Mouse (Mus musculus) yolk sac, embryonic 10.5 days (tissue): ENCODE data around the gene Hdgfl3.
"Not testable (repeated sequence)": the region's sequence is repeated elsewhere in the genome, so short reads cannot be mapped to it uniquely, and the experiment has no call there.

Experiments used
- DNase-seq: peaks from one replicate; pipeline ENCODE4 v3.0.0-alpha.2; 2017; ENCODE audit warnings: low spot score

Gene Hdgfl3

DNA sequence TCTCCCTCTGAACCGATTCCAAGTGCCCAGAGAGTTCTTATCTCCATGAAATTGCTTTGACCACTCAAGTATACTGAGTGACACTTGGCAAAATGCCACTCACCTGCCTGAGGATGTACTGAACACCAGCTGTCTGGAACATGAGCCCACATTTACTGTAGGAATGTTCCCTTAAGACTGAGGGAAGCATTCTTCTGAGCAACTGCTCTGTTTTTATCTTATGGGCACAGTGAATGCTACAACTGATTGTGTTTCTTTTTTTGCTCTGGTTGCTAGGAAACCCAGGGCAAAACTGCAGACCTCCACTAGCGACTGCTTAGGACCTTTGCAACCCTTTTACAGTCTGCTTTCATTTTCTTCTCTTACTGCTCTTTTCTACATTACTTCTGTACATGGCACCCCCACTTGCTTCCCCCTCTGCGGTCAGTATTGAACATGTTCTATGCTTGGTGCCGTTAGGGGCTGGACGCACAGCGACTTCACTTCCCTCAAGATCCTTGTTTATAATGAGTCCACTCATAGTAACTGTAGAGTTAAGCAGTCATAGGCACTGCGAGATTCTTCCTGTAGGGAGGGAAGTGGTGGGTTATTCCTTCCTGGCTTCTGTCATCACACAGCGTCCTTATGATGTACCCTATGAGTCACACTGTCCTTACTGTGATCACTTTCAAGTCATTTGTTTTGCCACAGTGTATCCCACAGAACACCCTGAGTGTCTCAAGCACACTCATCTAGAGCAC lies 79.5 kb downstream of the Hdgfl3 start:
- DNase-seq: no peak

GRCm38 (mm10) chr7:81851706-81852105 lies 82.6 kb downstream of the Hdgfl3 start:
- no peak for DNase-seq

DNA sequence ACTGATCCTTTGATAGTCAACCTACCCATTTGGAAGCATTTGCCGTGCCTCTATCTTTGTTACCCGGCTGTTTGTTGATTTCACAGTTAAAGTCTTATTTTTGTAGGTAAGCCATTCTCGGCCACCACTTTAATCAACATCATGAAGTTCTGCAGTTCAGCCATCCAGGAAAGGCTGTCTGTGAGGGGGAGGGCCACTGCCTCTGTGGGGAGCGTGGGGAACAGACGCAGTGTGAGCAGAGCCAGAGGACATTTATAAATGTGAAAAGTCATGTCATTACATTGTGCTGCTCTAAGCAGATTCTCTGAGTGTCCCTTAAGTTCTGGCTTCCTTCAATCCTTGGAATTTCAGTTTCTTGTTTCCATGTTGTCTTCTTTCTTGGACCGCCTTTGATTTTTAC lies 84.1 kb downstream of the Hdgfl3 start:
- DNase-seq: no peak

- no peak for DNase-seq
These were observed 84.6 kb downstream of the Hdgfl3 start for GRCm38 (mm10) chr7:81849633-81850032.

DNA sequence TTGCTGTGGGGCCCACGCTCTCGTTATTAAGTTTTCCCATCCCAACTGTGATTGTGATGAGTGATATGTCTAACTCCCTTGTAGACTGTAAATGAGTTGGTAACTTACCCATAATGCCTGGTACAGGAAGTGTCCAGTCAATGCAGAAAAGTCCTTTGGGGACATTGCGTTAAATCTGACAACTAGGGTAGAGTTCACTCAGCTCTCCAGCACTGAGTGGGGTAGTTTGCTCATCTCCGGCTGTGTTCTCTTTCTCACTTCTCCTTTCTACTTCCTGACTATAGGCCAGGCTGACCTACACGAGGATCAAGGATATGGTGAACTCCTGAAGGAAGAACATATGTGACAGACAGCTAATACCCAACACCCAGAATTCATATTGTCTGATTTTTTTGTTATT lies 85.1 kb downstream of the Hdgfl3 start:
- no peak for DNase-seq

DNA sequence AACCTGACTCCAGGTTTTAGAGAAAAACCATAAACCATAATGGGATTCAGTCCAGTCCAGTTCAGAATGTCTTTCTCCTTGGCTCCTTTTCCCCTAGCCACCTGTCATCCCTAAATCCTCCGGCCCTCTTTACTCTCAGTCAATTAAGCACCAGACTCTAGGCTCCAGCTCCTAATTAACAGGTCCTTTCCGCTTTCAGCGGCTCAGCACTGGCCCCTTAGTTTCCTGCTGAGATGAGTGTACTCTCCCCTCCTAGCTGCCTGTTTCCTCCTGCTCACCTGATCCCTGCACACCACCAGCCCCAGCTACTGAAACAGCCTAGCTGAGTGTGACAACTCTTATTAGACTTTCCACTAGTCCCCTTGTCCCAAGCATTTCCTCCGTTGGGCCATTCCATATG lies 86.5 kb downstream of the Hdgfl3 start:
- DNase-seq: no peak

DNA sequence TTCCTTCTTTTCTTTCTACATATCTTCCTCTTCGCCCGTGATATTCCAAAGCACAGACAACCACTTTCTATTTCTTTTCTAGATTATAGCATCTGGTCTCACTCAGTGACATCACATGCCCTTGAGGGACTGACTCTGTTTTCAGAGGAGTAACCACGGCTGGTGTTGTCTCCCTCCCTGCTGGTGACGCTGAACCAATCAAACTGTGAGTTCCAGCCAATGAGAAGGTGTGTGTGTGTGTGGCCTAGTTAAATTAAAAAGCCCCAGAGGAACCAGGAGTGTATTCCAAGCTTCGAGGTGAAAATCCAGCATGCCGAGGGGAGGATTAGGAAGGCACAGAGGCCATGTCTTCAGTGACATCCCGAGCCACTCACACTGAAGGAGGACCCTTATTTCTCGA lies 87.3 kb downstream of the Hdgfl3 start:
- DNase-seq: no peak

- no peak for DNase-seq
These were observed 88.3 kb downstream of the Hdgfl3 start for GRCm38 (mm10) chr7:81846008-81846407.

GRCm38 (mm10) chr7:81845313-81845712 lies 89.0 kb downstream of the Hdgfl3 start:
- no peak for DNase-seq

GRCm38 (mm10) chr7:81844801-81845200 lies 89.5 kb downstream of the Hdgfl3 start:
- no peak for DNase-seq

DNA sequence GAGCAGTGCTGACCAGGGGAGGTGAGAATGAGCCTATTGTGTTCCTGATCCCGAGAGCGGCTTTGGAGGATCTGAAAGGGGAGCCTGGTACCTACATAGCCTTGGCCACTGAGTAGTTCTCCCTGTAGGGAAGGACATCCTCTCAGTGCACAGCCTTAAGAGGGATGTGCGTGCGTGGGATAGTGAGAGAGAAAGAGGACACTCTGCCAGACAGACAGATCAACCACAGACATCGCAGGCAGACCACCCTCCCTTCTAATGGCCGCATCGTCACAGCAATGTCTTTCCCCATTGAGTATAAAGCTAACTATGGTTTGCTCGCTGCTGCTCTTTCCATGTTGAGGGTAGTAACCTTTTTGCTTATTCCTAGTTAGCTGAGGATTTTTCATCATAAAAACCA lies 90.4 kb downstream of the Hdgfl3 start:
- no peak for DNase-seq

- no peak for DNase-seq
These were observed 91.3 kb downstream of the Hdgfl3 start for GRCm38 (mm10) chr7:81842998-81843397.

GRCm38 (mm10) chr7:81842141-81842540 lies 92.1 kb downstream of the Hdgfl3 start:
- no peak for DNase-seq

GRCm38 (mm10) chr7:81841439-81841838 lies 92.8 kb downstream of the Hdgfl3 start:
- no peak for DNase-seq

GRCm38 (mm10) chr7:81840661-81841181 lies 93.6 kb downstream of the Hdgfl3 start:
- DNase-seq: no peak

GRCm38 (mm10) chr7:81839746-81840145 lies 94.5 kb downstream of the Hdgfl3 start:
- DNase-seq: no peak

- not testable (repeated sequence) for DNase-seq
These were observed 96.5 kb downstream of the Hdgfl3 start for GRCm38 (mm10) chr7:81837771-81838170.

- DNase-seq: no peak
These were observed 98.8 kb downstream of the Hdgfl3 start for GRCm38 (mm10) chr7:81835430-81835829.

GRCm38 (mm10) chr7:81834847-81835246 lies 99.4 kb downstream of the Hdgfl3 start:
- DNase-seq: no peak
